Mouse (Mus musculus): Measurements from ENCODE around the gene Sugp2. TPM values are rescaled to one million over a fixed set of nuclear protein-coding genes. Genes with fewer than 3 reads are reported as not detected.
A peak's percentile ranks its signal among the peaks of the same experiment; 100 is the strongest.
"Not testable (repeated sequence)": the region's sequence is repeated elsewhere in the genome, so short reads cannot be mapped to it uniquely, and the experiment has no call there.

The Sugp2 gene
- polyA plus RNA-seq, 1 experiment from 2014 or later: 28.1 TPM

DNA sequence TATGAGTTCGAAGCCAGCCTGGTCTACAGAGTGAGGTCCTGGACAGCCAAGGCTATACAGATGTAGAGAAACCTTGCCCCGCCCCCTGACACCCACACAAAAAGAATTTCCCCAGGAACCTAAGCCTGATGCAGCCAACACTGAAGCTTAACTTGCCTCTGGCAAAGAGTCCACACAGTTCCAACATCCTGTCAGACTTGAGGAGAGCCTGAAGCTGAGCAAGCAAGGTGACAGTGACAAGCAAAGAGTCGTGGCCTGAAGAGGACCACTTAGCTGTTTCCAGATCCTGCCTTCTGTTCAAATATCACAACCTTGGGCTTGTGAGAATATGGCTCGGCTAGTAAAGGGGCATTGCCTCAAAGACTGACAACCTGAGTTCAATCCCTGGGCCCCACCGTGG is 18.9 kb upstream of the Sugp2 start:
- DNase-seq (ENCODE audit: low spot score): no peak
- Histone ChIP-seq H3K9me3 (ENCODE audit: control insufficient read depth, low read length) (no peaks in the 10 kb centered on the region), H3K4me3 (ENCODE audit: low read depth, low read length) (no peak overlapping the region), H3K27ac (ENCODE audit: low read depth) (no peak overlapping the region), H3K4me1 (replicated peaks; ENCODE audit: control insufficient read depth, insufficient read depth, low read length) (peaks cover 13% of the 10 kb centered on the region; the same call in 1 of the 2 replicates), H3K4me2 (ENCODE audit: low read length) (no peak overlapping the region), H3K9ac (ENCODE audit: low read length) (no peak overlapping the region), H3K27me3 (replicated peaks; ENCODE audit: control insufficient read depth, insufficient read depth, low read length) (0 out of 2 replicates have a peak, but pooled peaks cover 2% of the 10 kb centered on the region), H3K36me3 (ENCODE audit: control insufficient read depth, insufficient read depth, low read length) (no peaks in the 10 kb centered on the region)
- WGBS: 71% methylated on average over 5 of the region's 5 CpGs
- ATAC-seq (replicated peaks; ENCODE audit: low FRiP score, low TSS enrichment, low read depth): no peak

DNA sequence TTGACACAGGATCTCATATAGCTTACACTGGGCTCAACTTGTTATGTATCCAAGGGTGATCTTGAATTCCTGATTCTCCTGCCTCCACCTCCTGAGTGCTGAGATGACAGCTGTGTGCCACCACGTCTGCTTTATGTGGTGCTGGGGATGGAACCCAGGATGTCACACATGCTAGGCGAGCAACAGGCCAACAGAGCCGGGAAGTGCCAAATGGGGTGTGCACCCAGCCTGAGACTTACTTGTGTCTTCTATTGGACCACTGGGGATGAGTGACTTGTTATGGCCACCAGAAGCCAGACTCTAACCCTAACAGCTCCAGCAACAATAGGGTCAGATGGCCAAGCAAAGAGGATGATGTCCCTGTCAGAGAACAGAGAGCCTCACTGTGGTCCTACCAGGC is 17.9 kb upstream of the Sugp2 start:
- not testable (repeated sequence) for H3K4me3 ChIP-seq (ENCODE audit: low read depth, low read length); H3K9ac ChIP-seq (ENCODE audit: low read length); H3K9me3 ChIP-seq (ENCODE audit: control insufficient read depth, low read length); H3K4me2 ChIP-seq (ENCODE audit: low read length); H3K36me3 ChIP-seq (ENCODE audit: control insufficient read depth, insufficient read depth, low read length); H3K27me3 ChIP-seq (replicated peaks; ENCODE audit: control insufficient read depth, insufficient read depth, low read length); H3K4me1 ChIP-seq (replicated peaks; ENCODE audit: control insufficient read depth, insufficient read depth, low read length); DNase-seq (ENCODE audit: low spot score); H3K27ac ChIP-seq (ENCODE audit: low read depth); ATAC-seq (replicated peaks; ENCODE audit: low FRiP score, low TSS enrichment, low read depth)
- 69% methylated on average over 3 of the region's 3 CpGs for WGBS

DNA sequence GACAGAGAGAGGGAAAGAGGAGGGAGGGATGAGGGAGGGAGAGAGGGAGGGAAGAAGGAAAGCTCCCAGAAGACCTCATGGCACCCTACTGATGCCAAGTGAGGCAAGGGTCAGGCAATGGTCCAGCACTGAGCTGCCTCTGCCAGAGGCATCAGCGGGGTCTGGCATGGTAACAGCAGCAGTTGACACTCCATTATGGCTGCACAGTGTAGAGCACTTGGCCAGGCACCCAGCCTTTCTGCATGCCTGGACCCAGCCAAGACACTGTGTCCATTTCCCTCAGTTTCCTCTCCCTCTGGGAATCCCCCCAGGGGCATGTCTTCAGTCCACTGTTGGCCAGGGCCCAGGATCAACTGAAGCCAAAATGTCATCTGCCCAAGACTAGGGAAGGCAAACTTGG is 17.5 kb upstream of the Sugp2 start:
- Histone ChIP-seq H3K4me1 (replicated peaks; ENCODE audit: control insufficient read depth, insufficient read depth, low read length) (0 out of 2 replicates have a peak, but pooled peaks cover 6% of the 10 kb centered on the region), H3K4me3 (ENCODE audit: low read depth, low read length) (no peak overlapping the region), H3K9ac (ENCODE audit: low read length) (no peak overlapping the region), H3K27me3 (replicated peaks; ENCODE audit: control insufficient read depth, insufficient read depth, low read length) (0 out of 2 replicates have a peak, but pooled peaks cover under 1% of the 10 kb centered on the region), H3K9me3 (ENCODE audit: control insufficient read depth, low read length) (no peaks in the 10 kb centered on the region), H3K36me3 (ENCODE audit: control insufficient read depth, insufficient read depth, low read length) (no peaks in the 10 kb centered on the region), H3K27ac (ENCODE audit: low read depth) (no peak overlapping the region), H3K4me2 (ENCODE audit: low read length) (no peak overlapping the region)
- DNase-seq (ENCODE audit: low spot score) (no peak), ATAC-seq (replicated peaks; ENCODE audit: low FRiP score, low TSS enrichment, low read depth) (no peak)
- 57% methylated on average over 1 of the region's 1 CpGs for WGBS

DNA sequence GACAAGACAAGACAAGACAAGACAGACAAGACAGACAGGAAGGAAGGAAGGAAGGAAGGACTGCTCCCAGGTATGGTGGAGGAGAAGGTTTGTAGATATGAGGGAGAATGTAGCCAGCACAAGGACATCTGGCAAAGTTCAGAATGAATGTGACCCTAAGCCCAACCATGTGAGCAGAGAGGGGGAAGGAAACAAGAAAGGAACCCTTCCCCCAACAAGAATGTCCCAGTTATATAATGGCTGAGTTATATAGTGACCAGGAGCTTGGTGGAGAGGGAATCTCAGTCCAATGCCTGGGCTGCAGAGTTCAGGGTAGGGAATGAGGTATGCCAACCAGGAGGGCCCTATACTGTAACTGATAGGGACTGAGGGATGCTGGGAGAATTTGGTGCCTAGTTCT is 16.6 kb upstream of the Sugp2 start:
- Histone ChIP-seq H3K9ac (ENCODE audit: low read length) (no peak overlapping the region), H3K27ac (ENCODE audit: low read depth) (no peak overlapping the region), H3K9me3 (ENCODE audit: control insufficient read depth, low read length) (no peaks in the 10 kb centered on the region), H3K4me2 (ENCODE audit: low read length) (no peak overlapping the region), H3K36me3 (ENCODE audit: control insufficient read depth, insufficient read depth, low read length) (0 out of 2 replicates have a peak, but pooled peaks cover 4% of the 10 kb centered on the region), H3K4me3 (ENCODE audit: low read depth, low read length) (no peak overlapping the region), H3K27me3 (replicated peaks; ENCODE audit: control insufficient read depth, insufficient read depth, low read length) (no peaks in the 10 kb centered on the region), H3K4me1 (replicated peaks; ENCODE audit: control insufficient read depth, insufficient read depth, low read length) (0 out of 2 replicates have a peak, but pooled peaks cover 4% of the 10 kb centered on the region)
- DNase-seq (ENCODE audit: low spot score) (no peak), ATAC-seq (replicated peaks; ENCODE audit: low FRiP score, low TSS enrichment, low read depth) (no peak)

DNA sequence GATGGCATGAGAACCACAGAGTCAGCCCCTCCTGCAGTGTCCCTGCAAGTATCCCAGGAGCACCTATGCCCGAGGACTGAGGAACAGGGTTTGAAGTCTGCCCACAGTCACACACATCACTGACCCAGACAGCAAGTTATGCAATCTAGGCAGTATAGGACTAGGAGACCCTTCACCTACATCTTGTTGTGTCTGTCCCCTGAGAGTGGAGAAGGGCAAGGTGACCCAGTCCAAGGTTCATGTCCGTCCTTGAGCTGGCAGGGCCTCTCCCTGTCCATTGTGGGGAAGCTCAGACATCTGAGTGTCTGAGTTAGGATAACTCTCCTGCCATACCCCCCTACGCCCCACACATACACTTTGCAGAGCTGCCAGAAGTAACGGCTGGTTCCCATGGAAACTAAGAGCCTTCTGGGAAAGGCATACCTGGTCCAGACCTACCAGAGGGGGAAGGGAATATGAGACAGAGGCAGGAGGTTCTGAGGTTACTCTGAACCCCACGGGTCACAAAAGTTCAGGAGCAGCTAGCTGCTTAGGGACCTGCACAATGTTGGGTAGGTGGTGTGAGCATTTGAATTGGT is 14.8 kb upstream of the Sugp2 start:
- Histone ChIP-seq H3K9me3 (ENCODE audit: control insufficient read depth, low read length) (no peaks in the 10 kb centered on the region), H3K4me1 (replicated peaks; ENCODE audit: control insufficient read depth, insufficient read depth, low read length) (0 out of 2 replicates have a peak, but pooled peaks cover 4% of the 10 kb centered on the region), H3K27me3 (replicated peaks; ENCODE audit: control insufficient read depth, insufficient read depth, low read length) (no peaks in the 10 kb centered on the region), H3K36me3 (ENCODE audit: control insufficient read depth, insufficient read depth, low read length) (peaks cover 18% of the 10 kb centered on the region), H3K9ac (ENCODE audit: low read length) (no peak overlapping the region), H3K4me2 (ENCODE audit: low read length) (no peak overlapping the region), H3K4me3 (ENCODE audit: low read depth, low read length) (no peak overlapping the region), H3K27ac (ENCODE audit: low read depth) (no peak overlapping the region)
- no peak for DNase-seq (ENCODE audit: low spot score)
- ATAC-seq (replicated peaks; ENCODE audit: low FRiP score, low TSS enrichment, low read depth): no peak
- WGBS: 34% methylated on average over 5 of the region's 5 CpGs

DNA sequence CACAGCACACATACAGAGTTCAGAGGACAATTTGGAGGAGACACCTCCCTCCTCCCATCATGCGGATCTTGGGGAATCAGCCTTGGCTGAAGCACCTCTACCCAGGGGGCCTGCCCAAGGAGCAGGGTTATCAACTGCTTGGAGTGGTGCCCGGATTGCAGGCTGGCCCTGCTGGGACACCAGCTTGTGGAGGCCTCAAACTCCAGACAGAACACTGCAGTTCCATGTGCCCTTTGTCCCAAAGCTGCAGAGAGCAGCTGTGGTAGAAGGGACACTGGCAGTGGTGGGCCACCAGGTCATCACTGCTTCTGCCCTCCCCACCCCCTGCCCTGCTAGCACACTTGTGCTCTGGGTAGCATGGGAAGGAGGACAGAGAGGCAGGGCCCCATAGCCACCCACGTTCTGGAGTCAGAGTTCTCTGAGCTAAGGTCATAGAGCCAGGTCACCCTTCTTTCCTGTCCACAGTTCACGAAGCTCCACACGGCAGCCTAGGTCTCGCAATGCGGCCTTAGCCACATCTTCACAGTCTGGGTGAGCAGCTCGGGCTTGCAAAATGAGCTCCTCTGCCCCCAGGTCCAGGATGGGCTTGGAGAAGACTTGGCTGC is 13.7 kb upstream of the Sugp2 start:
- no peaks in the 10 kb centered on the region for H3K9me3 ChIP-seq (ENCODE audit: control insufficient read depth, low read length)
- H3K4me2 ChIP-seq (ENCODE audit: low read length): no peak overlapping the region
- no peaks in the 10 kb centered on the region for H3K27me3 ChIP-seq (replicated peaks; ENCODE audit: control insufficient read depth, insufficient read depth, low read length)
- no peak overlapping the region for H3K27ac ChIP-seq (ENCODE audit: low read depth)
- H3K4me3 ChIP-seq (ENCODE audit: low read depth, low read length): no peak overlapping the region
- no peak for DNase-seq (ENCODE audit: low spot score)
- no peak overlapping the region for H3K9ac ChIP-seq (ENCODE audit: low read length)
- ATAC-seq (replicated peaks; ENCODE audit: low FRiP score, low TSS enrichment, low read depth): no peak
- 72% methylated on average over 8 of the region's 8 CpGs for WGBS
- H3K4me1 ChIP-seq (replicated peaks; ENCODE audit: control insufficient read depth, insufficient read depth, low read length): 0 out of 2 replicates have a peak, but pooled peaks cover 4% of the 10 kb centered on the region
- H3K36me3 ChIP-seq (ENCODE audit: control insufficient read depth, insufficient read depth, low read length): peaks cover 29% of the 10 kb centered on the region

DNA sequence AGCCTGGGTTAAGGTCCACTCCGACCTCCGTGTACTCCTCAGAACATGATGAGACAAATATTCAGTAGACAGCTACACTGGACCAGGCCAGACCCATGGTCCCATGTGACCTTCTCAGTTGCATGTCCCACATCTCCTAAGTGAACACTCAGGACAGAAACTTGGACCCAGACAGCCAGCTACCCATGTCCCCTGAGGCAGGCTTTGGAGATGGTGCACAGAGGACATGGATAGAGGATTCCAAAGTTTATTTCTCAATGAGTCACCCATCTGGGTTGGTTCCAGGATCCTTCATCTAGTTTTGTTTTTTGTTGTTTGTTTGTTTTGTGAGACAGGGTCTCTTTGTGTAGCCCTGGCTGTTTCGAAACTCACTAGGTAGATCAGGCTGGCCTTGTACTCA is 13.1 kb upstream of the Sugp2 start:
- DNase-seq (ENCODE audit: low spot score): no peak
- Histone ChIP-seq H3K9ac (ENCODE audit: low read length) (no peak overlapping the region), H3K27ac (ENCODE audit: low read depth) (no peak overlapping the region), H3K9me3 (ENCODE audit: control insufficient read depth, low read length) (no peaks in the 10 kb centered on the region), H3K4me1 (replicated peaks; ENCODE audit: control insufficient read depth, insufficient read depth, low read length) (0 out of 2 replicates have a peak, but pooled peaks cover 4% of the 10 kb centered on the region), H3K27me3 (replicated peaks; ENCODE audit: control insufficient read depth, insufficient read depth, low read length) (no peaks in the 10 kb centered on the region), H3K36me3 (ENCODE audit: control insufficient read depth, insufficient read depth, low read length) (peaks cover 29% of the 10 kb centered on the region), H3K4me3 (ENCODE audit: low read depth, low read length) (no peak overlapping the region), H3K4me2 (ENCODE audit: low read length) (no peak overlapping the region)
- 93% methylated on average over 3 of the region's 3 CpGs for WGBS
- no peak for ATAC-seq (replicated peaks; ENCODE audit: low FRiP score, low TSS enrichment, low read depth)

DNA sequence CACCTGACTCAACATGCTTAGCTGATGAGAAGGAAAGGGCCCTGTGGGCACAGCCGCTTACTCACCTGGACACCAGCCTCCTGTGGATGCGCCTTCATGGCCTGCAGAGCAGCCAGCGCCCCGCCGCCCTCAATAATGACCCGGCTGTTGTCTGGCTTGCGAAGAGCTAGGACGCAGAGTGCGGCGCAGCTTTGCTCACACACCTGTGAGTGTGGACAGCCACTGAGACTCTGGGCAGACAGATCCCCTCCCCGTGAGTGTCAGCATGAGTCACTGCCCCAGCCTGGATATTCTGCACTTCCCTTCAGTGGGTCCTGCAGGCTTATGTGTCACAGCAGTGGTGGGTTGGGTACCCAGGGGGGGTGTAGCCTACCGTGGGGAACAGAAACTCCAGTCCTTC is 12.0 kb upstream of the Sugp2 start:
- peak; percentile 32; the same call in 1 of the 2 replicates for ATAC-seq (replicated peaks; ENCODE audit: low FRiP score, low TSS enrichment, low read depth)
- no peak for DNase-seq (ENCODE audit: low spot score)
- Histone ChIP-seq H3K9ac (ENCODE audit: low read length) (no peak overlapping the region), H3K27ac (ENCODE audit: low read depth) (no peak overlapping the region), H3K4me1 (replicated peaks; ENCODE audit: control insufficient read depth, insufficient read depth, low read length) (0 out of 2 replicates have a peak, but pooled peaks cover 4% of the 10 kb centered on the region), H3K9me3 (ENCODE audit: control insufficient read depth, low read length) (no peaks in the 10 kb centered on the region), H3K36me3 (ENCODE audit: control insufficient read depth, insufficient read depth, low read length) (peaks cover 29% of the 10 kb centered on the region), H3K4me2 (ENCODE audit: low read length) (no peak overlapping the region), H3K27me3 (replicated peaks; ENCODE audit: control insufficient read depth, insufficient read depth, low read length) (no peaks in the 10 kb centered on the region), H3K4me3 (ENCODE audit: low read depth, low read length) (no peak overlapping the region)
- 91% methylated on average over 12 of the region's 12 CpGs for WGBS

DNA sequence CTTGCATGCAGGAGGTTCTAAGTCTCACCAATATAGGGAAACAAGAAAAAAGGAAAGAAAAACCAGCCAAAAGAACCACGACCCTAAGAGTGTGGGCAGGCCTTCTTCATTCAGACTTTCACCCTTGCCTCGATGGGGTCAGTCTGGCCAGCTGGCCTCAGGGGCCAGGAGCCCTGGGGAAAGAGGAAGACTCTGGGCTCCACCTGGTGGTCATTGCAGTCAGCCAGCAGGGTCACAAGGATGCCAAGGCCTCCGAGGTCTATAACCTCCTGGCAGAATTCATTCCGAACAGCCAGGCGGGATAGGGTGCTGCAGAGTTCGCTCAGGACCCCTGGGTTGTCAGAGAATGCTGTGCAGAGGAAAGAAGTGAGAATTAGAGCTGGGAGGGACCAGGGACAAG is 10.7 kb upstream of the Sugp2 start:
- Histone ChIP-seq H3K4me1 (replicated peaks; ENCODE audit: control insufficient read depth, insufficient read depth, low read length) (0 out of 2 replicates have a peak, but pooled peaks cover 4% of the 10 kb centered on the region), H3K9me3 (ENCODE audit: control insufficient read depth, low read length) (no peaks in the 10 kb centered on the region), H3K27me3 (replicated peaks; ENCODE audit: control insufficient read depth, insufficient read depth, low read length) (no peaks in the 10 kb centered on the region), H3K4me3 (ENCODE audit: low read depth, low read length) (no peak overlapping the region), H3K27ac (ENCODE audit: low read depth) (no peak overlapping the region), H3K4me2 (ENCODE audit: low read length) (no peak overlapping the region), H3K9ac (ENCODE audit: low read length) (no peak overlapping the region), H3K36me3 (ENCODE audit: control insufficient read depth, insufficient read depth, low read length) (peaks cover 38% of the 10 kb centered on the region)
- DNase-seq (ENCODE audit: low spot score) (no peak), ATAC-seq (replicated peaks; ENCODE audit: low FRiP score, low TSS enrichment, low read depth) (no peak)
- WGBS: 45% methylated on average over 6 of the region's 6 CpGs

Data from intestine, embryonic 14.5 days (tissue).